Mouse (Mus musculus) lung, postnatal 4 days (tissue): ENCODE measurements around the gene Gm21637.
"Not testable (repeated sequence)": the region's sequence is repeated elsewhere in the genome, so short reads cannot be mapped to it uniquely, and the experiment has no call there.

ENCODE experiments used
- DNase-seq, 2 experiments: peaks; one replicate each; pipeline ENCODE4 v3.0.0; 2021

The Gm21637 gene

GRCm38 (mm10) chrX:31961744-31962143, at the start of gene Gm21637:
Gene Gm21637 (plus strand): TSS chrX:31962044.
- DNase-seq: not testable (repeated sequence)
